ENCODE assay signal across 16 mouse cellular contexts in the genomic region with DNA sequence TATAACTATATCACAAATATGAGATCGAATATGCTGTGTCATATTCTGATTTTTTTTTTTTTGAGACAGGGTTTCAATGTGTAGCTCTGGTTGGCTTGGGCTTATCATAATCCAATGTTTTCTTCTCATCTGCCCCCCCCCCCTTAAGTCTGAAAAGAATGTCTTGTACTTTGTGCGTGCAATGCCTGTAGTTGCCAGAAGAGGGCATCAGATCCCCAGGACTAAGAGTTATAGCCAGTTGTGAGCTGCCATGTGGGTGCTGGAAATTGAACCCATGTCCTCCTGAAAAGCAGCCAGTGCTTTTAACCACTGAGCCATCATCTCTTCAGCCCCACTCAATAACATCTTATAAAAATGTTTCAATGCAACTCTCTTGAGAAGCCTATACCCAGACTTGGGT. TPM values are rescaled to one million over a fixed set of nuclear protein-coding genes. Genes with fewer than 3 reads are reported as not detected.
DNase-seq lines count a peak whose midpoint lies in the region; ATAC-seq and TF ChIP-seq lines count a peak whose summit lies in the region.
"Had no signal": no experiment of that assay in that cellular context is flagged by ENCODE, and none has a peak within 500 bp of the region (broad histone marks: within the 10 kb centered on the region; RNA-seq: fewer than 3 reads in every experiment).

No protein-coding gene starts in this region.

- H3K4me2 ChIP-seq in midbrain, postnatal 0 days (ENCODE audit: low read depth, low read length, poor library complexity, severe bottlenecking) = no peak overlapping the region
- H3K4me2 ChIP-seq: hindbrain, embryonic 15.5 days; limb, embryonic 13.5 days; neural tube, embryonic 12.5 days had no signal

- no peak for DNase-seq in heart, adult 2 months
- DNase-seq in heart, embryonic 10.5 days (ENCODE audit: low spot score) = no peak
- no peak for DNase-seq in midbrain, postnatal 0 days (ENCODE audit: low spot score)
- DNase-seq in midbrain, embryonic 10.5 days (ENCODE audit: low spot score) = no peak
- peak; percentile 31 for DNase-seq in NIH3T3 (ENCODE audit: low read depth)
- DNase-seq in naive thymus-derived CD4-positive, alpha-beta T cell, adult 2 months (ENCODE audit: low read depth) = peak; percentile 23
- DNase-seq in right cerebral cortex, adult 18-20 months = no peak
- DNase-seq: gastrocnemius, postnatal 14 days; kidney, postnatal 14 days; lung, postnatal 10 days; midbrain, embryonic 14.5 days; thymus, postnatal 25 days had no signal

- intact Hi-C loops in heart, adult 2 months (cut with DNase I) = no loop called here

- no peak overlapping the region for H3K9ac ChIP-seq in heart, adult 2 months (ENCODE audit: low read depth, low read length)
- no peak overlapping the region for H3K9ac ChIP-seq in midbrain, postnatal 0 days (replicated peaks; ENCODE audit: low read length, poor library complexity, severe bottlenecking)
- H3K9ac ChIP-seq: hindbrain, embryonic 15.5 days; limb, embryonic 13.5 days; neural tube, embryonic 12.5 days had no signal

- no peaks in the 10 kb centered on the region for H3K9me3 ChIP-seq in heart, embryonic 10.5 days
- no peaks in the 10 kb centered on the region for H3K9me3 ChIP-seq in midbrain, postnatal 0 days (ENCODE audit: low read length)
- H3K9me3 ChIP-seq in midbrain, embryonic 10.5 days (replicated peaks) = no peaks in the 10 kb centered on the region
- H3K9me3 ChIP-seq: hindbrain, embryonic 15.5 days; limb, embryonic 13.5 days; neural tube, embryonic 12.5 days had no signal

- H3K4me3 ChIP-seq in heart, adult 2 months = no peak overlapping the region
- no peak overlapping the region for H3K4me3 ChIP-seq in heart, embryonic 10.5 days
- H3K4me3 ChIP-seq in midbrain, postnatal 0 days (ENCODE audit: low read depth, low read length) = no peak overlapping the region
- H3K4me3 ChIP-seq in midbrain, embryonic 10.5 days = no peak overlapping the region
- H3K4me3 ChIP-seq: hindbrain, embryonic 15.5 days; limb, embryonic 13.5 days; neural tube, embryonic 12.5 days had no signal

- H3K4me1 ChIP-seq in heart, adult 2 months (ENCODE audit: control insufficient read depth, insufficient read depth, low read length) = no peaks in the 10 kb centered on the region
- no peaks in the 10 kb centered on the region for H3K4me1 ChIP-seq in heart, embryonic 10.5 days
- H3K4me1 ChIP-seq in midbrain, postnatal 0 days (ENCODE audit: insufficient read depth, low read length) = no peaks in the 10 kb centered on the region
- H3K4me1 ChIP-seq in midbrain, embryonic 10.5 days = no peaks in the 10 kb centered on the region
- H3K4me1 ChIP-seq: limb, embryonic 13.5 days; neural tube, embryonic 12.5 days had no signal

- TF ChIP-seq POLR2A in heart, adult 2 months (IDR thresholded peaks at IDR 0.05; ENCODE audit: insufficient read depth, low read depth, low read length) = no peak

- no peak for ATAC-seq in midbrain, postnatal 0 days (ENCODE audit: low FRiP score)
- ATAC-seq in megakaryocyte-erythroid progenitor cell, adult 5-6 weeks (replicated peaks; ENCODE audit: low FRiP score, low TSS enrichment, poor library complexity, severe bottlenecking) = no peak

- 94% methylated on average over 2 of the region's 2 CpGs for WGBS in heart, adult 2 months
- 89% methylated on average over 2 of the region's 2 CpGs for WGBS in heart, embryonic 10.5 days
- 98% methylated on average over 2 of the region's 2 CpGs for WGBS in midbrain, postnatal 0 days
- WGBS in midbrain, embryonic 10.5 days = 91% methylated on average over 2 of the region's 2 CpGs

- no peak overlapping the region for H3K27ac ChIP-seq in heart, adult 2 months
- H3K27ac ChIP-seq in heart, embryonic 10.5 days = no peak overlapping the region
- H3K27ac ChIP-seq in midbrain, postnatal 0 days (ENCODE audit: low read depth, low read length) = no peak overlapping the region
- H3K27ac ChIP-seq in midbrain, embryonic 10.5 days (replicated peaks) = no peak overlapping the region
- H3K27ac ChIP-seq: hindbrain, embryonic 15.5 days; limb, embryonic 13.5 days; neural tube, embryonic 12.5 days had no signal

- H3K36me3 ChIP-seq in heart, adult 2 months (ENCODE audit: control insufficient read depth, insufficient read depth, low read length) = no peaks in the 10 kb centered on the region
- no peaks in the 10 kb centered on the region; the same call in 1 of the 2 replicates for H3K36me3 ChIP-seq in heart, embryonic 10.5 days
- H3K36me3 ChIP-seq in midbrain, postnatal 0 days (ENCODE audit: insufficient read depth, low read length) = peaks cover 3% of the 10 kb centered on the region; the same call in 1 of the 2 replicates
- H3K36me3 ChIP-seq in midbrain, embryonic 10.5 days = no peaks in the 10 kb centered on the region
- H3K36me3 ChIP-seq: hindbrain, embryonic 15.5 days; limb, embryonic 13.5 days; neural tube, embryonic 12.5 days had no signal

- TF ChIP-seq EP300 in heart, adult 2 months (IDR thresholded peaks at IDR 0.05; ENCODE audit: insufficient read depth, low read depth, low read length) = no peak

- no peaks in the 10 kb centered on the region for H3K27me3 ChIP-seq in heart, adult 2 months (ENCODE audit: control insufficient read depth, insufficient read depth, low read length)
- no peaks in the 10 kb centered on the region for H3K27me3 ChIP-seq in heart, embryonic 10.5 days (ENCODE audit: insufficient read depth, poor library complexity, severe bottlenecking)
- H3K27me3 ChIP-seq in midbrain, postnatal 0 days (ENCODE audit: insufficient read depth, low read length) = no peaks in the 10 kb centered on the region
- H3K27me3 ChIP-seq in midbrain, embryonic 10.5 days (ENCODE audit: low read depth, poor library complexity, severe bottlenecking) = no peaks in the 10 kb centered on the region
- H3K27me3 ChIP-seq: hindbrain, embryonic 15.5 days; limb, embryonic 13.5 days; neural tube, embryonic 12.5 days had no signal

- H3K79me2 ChIP-seq in heart, adult 2 months (replicated peaks; ENCODE audit: control insufficient read depth, insufficient read depth, low read length) = no peaks in the 10 kb centered on the region

- TF ChIP-seq CTCF in heart, adult 2 months (IDR thresholded peaks at IDR 0.05) = peak; percentile 31
- peak; percentile 56 for TF ChIP-seq CTCF in midbrain, postnatal 0 days (IDR thresholded peaks at IDR 0.05)

RNA-seq across cellular contexts. Expression of gene Scamp5, which starts 8.2 kb away (rescaled TPM):
- total RNA-seq in heart, adult 2 months (2021) = 1 to 10 TPM; 3.9 to 4.9 TPM
- 15.9 and 21.4 TPM in 2 replicates for polyA plus RNA-seq in heart, adult 2 months (2012; rRNA removed)
- polyA plus RNA-seq in heart, embryonic 10.5 days (2016; fragmentation: Nextera tagmentation; extraction: Ambion mirVana) = 11.3 and 11.4 TPM in 2 replicates
- 389 and 404 TPM in 2 replicates for total RNA-seq in midbrain, postnatal 0 days (2014; rRNA removed)
- 206 and 213 TPM in 2 replicates for polyA plus RNA-seq in midbrain, postnatal 0 days (2015; fragmentation: Nextera tagmentation; extraction: Ambion mirVana)
- 17.3 and 26.3 TPM in 2 replicates for polyA plus RNA-seq in midbrain, embryonic 10.5 days (2016; fragmentation: Nextera tagmentation; extraction: Ambion mirVana)
- not detected in 2 replicates for total RNA-seq in megakaryocyte-erythroid progenitor cell, adult 5-6 weeks (2014; fragmentation: Nextera tagmentation)
- total RNA-seq in megakaryocyte-erythroid progenitor cell, adult 5-6 weeks (2017) = not detected in 2 replicates

RNA-seq across cellular contexts. Expression of gene Ppcdc, which starts 19.8 kb away (rescaled TPM):
- total RNA-seq in heart, adult 2 months (2021) = 1 to 10 TPM; 7.3 to 7.6 TPM
- 16.9 and 22.9 TPM in 2 replicates for polyA plus RNA-seq in heart, adult 2 months (2012; rRNA removed)
- 21.3 and 21.5 TPM in 2 replicates for polyA plus RNA-seq in heart, embryonic 10.5 days (2016; fragmentation: Nextera tagmentation; extraction: Ambion mirVana)
- total RNA-seq in midbrain, postnatal 0 days (2014; rRNA removed) = 23.1 and 29.7 TPM in 2 replicates
- 15.0 and 17.6 TPM in 2 replicates for polyA plus RNA-seq in midbrain, postnatal 0 days (2015; fragmentation: Nextera tagmentation; extraction: Ambion mirVana)
- 25.8 and 26.7 TPM in 2 replicates for polyA plus RNA-seq in midbrain, embryonic 10.5 days (2016; fragmentation: Nextera tagmentation; extraction: Ambion mirVana)
- 22.1 and 34.8 TPM in 2 replicates for total RNA-seq in megakaryocyte-erythroid progenitor cell, adult 5-6 weeks (2014; fragmentation: Nextera tagmentation)
- 10.5 and 13.9 TPM in 2 replicates for total RNA-seq in megakaryocyte-erythroid progenitor cell, adult 5-6 weeks (2017)

RNA-seq across cellular contexts. Expression of gene Rpp25, which starts 44.1 kb away (rescaled TPM):
- 1 to 10 TPM; 1.6 TPM for total RNA-seq in heart, adult 2 months (2021)
- polyA plus RNA-seq in heart, adult 2 months (2012; rRNA removed) = 2.1 TPM in 2 replicates
- 15.0 and 16.5 TPM in 2 replicates for polyA plus RNA-seq in heart, embryonic 10.5 days (2016; fragmentation: Nextera tagmentation; extraction: Ambion mirVana)
- 24.2 and 24.8 TPM in 2 replicates for total RNA-seq in midbrain, postnatal 0 days (2014; rRNA removed)
- 26.5 and 34.5 TPM in 2 replicates for polyA plus RNA-seq in midbrain, postnatal 0 days (2015; fragmentation: Nextera tagmentation; extraction: Ambion mirVana)
- polyA plus RNA-seq in midbrain, embryonic 10.5 days (2016; fragmentation: Nextera tagmentation; extraction: Ambion mirVana) = 2.5 and 9.3 TPM in 2 replicates
- total RNA-seq in megakaryocyte-erythroid progenitor cell, adult 5-6 weeks (2014; fragmentation: Nextera tagmentation) = not detected in 2 replicates
- total RNA-seq in megakaryocyte-erythroid progenitor cell, adult 5-6 weeks (2017) = not detected in 2 replicates
- total RNA-seq: gastrocnemius, postnatal 14 days had no signal

Comparison
In these comparisons a context has a peak if more than half of its experiments do, and no peak if none do; other contexts are left out.
1. DNase-seq: peak in NIH3T3 (single experiment) and naive thymus-derived CD4-positive, alpha-beta T cell, adult 2 months (single experiment); none in heart, adult 2 months (0 of 2), heart, embryonic 10.5 days (single experiment), midbrain, postnatal 0 days (single experiment), midbrain, embryonic 10.5 days (single experiment) and right cerebral cortex, adult 18-20 months (single experiment).